Mouse (Mus musculus) midbrain, embryonic 13.5 days (tissue): ENCODE data around the gene Gm49673. TPM values are rescaled to one million over a fixed set of nuclear protein-coding genes. Genes with fewer than 3 reads are reported as not detected.
A peak's percentile ranks its signal among the peaks of the same experiment; 100 is the strongest.
"Not testable (repeated sequence)": the region's sequence is repeated elsewhere in the genome, so short reads cannot be mapped to it uniquely, and the experiment has no call there.

ENCODE experiments used
- ATAC-seq: fragments of 200-750 bp; cut with Nextera tagmentation; 2 replicates; pipeline ENCODE4 v1.8.0; 2017; ENCODE audit warnings: mild to moderate bottlenecking, moderate TSS enrichment, moderate library complexity
- H3K27ac ChIP-seq: fragments of 300-500 bp; sonication (generic); 2 replicates; pipeline ENCODE4 v1.5.1; 2015; ENCODE audit warnings: inconsistent platforms, mild to moderate bottlenecking, moderate library complexity
- H3K27me3 ChIP-seq: fragments of 300-500 bp; sonication (generic); 2 replicates; pipeline ENCODE4 v1.6.1; 2015; ENCODE audit warnings: mild to moderate bottlenecking, inconsistent platforms
- H3K36me3 ChIP-seq: fragments of 300-500 bp; sonication (generic); 2 replicates; pipeline ENCODE4 v1.6.1; 2015; ENCODE audit warnings: mild to moderate bottlenecking, inconsistent platforms
- H3K4me1 ChIP-seq: fragments of 300-500 bp; sonication (generic); replicated peaks from 2 replicates; pipeline ENCODE4 v1.6.1; 2015; ENCODE audit warnings: inconsistent platforms
- H3K4me2 ChIP-seq: fragments of 300-500 bp; sonication (generic); replicated peaks from 2 replicates; pipeline ENCODE4 v1.6.1; 2015; ENCODE audit warnings: moderate library complexity, mild to moderate bottlenecking, inconsistent platforms
- H3K4me3 ChIP-seq: fragments of 300-500 bp; sonication (generic); replicated peaks from 2 replicates; pipeline ENCODE4 v1.5.1; 2015; ENCODE audit warnings: mild to moderate bottlenecking, inconsistent platforms
- H3K9ac ChIP-seq: fragments of 300-500 bp; sonication (generic); replicated peaks from 2 replicates; pipeline ENCODE4 v1.6.1; 2015; ENCODE audit warnings: mild to moderate bottlenecking, inconsistent platforms
- H3K9me3 ChIP-seq: fragments of 300-500 bp; sonication (generic); 2 replicates; pipeline ENCODE4 v1.6.1; 2016; ENCODE audit warnings: mild to moderate bottlenecking, inconsistent platforms
- WGBS: fragments of 180-500 bp; shearing (Covaris S2); methylation state at CpG from one replicate; pipeline ENCODE4 v1.1.7; 2015; 5-methylcytosine and 5-hydroxymethylcytosine counted together
- polyA plus RNA-seq: library from polyadenylated mRNA; unstranded; fragments of >200 nt; fragmentation: Nextera tagmentation; extraction: Ambion mirVana; gene quantifications from 2 replicates; pipeline ENCODE4 v1.2.1, GENCODE M21; 2015

The Gm49673 gene
- polyA plus RNA-seq, 1 experiment from 2014 or later = 0.22 TPM

GRCm38 (mm10) chr17:8164701-8165607, 17.4 kb upstream of the Gm49673 start, which contains the start of gene Fgfr1op:
TSS of gene Fgfr1op (plus strand) at chr17:8165501.
- peak; percentile 98 for ATAC-seq
- not testable (repeated sequence) for H3K27me3 ChIP-seq, H3K36me3 ChIP-seq, H3K4me1 ChIP-seq, H3K9me3 ChIP-seq
- Histone ChIP-seq H3K4me2 (peak within 1 kb of the TSS; percentile 55), H3K4me3 (peak within 1 kb of the TSS; percentile 55), H3K9ac (peak within 1 kb of the TSS; percentile 67; the same call in 1 of the 2 replicates), H3K27ac (peak within 1 kb of the TSS; percentile 68; the same call in 1 of the 2 replicates)
- whole genome bisulfite sequencing = 1% methylated on average over 17 of the region's 55 CpGs

GRCm38 (mm10) chr17:8160969-8161368, 13.4 kb upstream of the Gm49673 start:
- 47% methylated on average over 3 of the region's 3 CpGs for WGBS
- H3K9ac ChIP-seq, H3K4me2 ChIP-seq, H3K9me3 ChIP-seq, ATAC-seq, H3K27me3 ChIP-seq, H3K27ac ChIP-seq, H3K4me1 ChIP-seq, H3K4me3 ChIP-seq, H3K36me3 ChIP-seq: not testable (repeated sequence)

GRCm38 (mm10) chr17:8158627-8159026, 11.0 kb upstream of the Gm49673 start:
- H3K27ac ChIP-seq, H3K27me3 ChIP-seq, H3K4me1 ChIP-seq, H3K36me3 ChIP-seq, H3K4me2 ChIP-seq, H3K4me3 ChIP-seq, H3K9ac ChIP-seq, ATAC-seq, H3K9me3 ChIP-seq: not testable (repeated sequence)
- WGBS = no CpG with 5 or more reads among the region's 1 CpGs

- not testable (repeated sequence) for H3K4me1 ChIP-seq, H3K27ac ChIP-seq
- no CpG with 5 or more reads among the region's 8 CpGs for WGBS
Measured at GRCm38 (mm10) chr17:8155982-8156381, 8.4 kb upstream of the Gm49673 start.

GRCm38 (mm10) chr17:8155010-8155409, 7.4 kb upstream of the Gm49673 start:
- not testable (repeated sequence) for H3K9me3 ChIP-seq, ATAC-seq, H3K27me3 ChIP-seq, H3K9ac ChIP-seq, H3K36me3 ChIP-seq, H3K4me2 ChIP-seq, H3K27ac ChIP-seq, H3K4me3 ChIP-seq, H3K4me1 ChIP-seq
- 95% methylated on average over 7 of the region's 7 CpGs for WGBS

More at GRCm38 (mm10) chr17:8155982-8156381, 8.4 kb upstream of the Gm49673 start:
- H3K4me2 ChIP-seq, H3K9me3 ChIP-seq, H3K36me3 ChIP-seq, H3K27me3 ChIP-seq, H3K9ac ChIP-seq, ATAC-seq, H3K4me3 ChIP-seq: not testable (repeated sequence)

GRCm38 (mm10) chr17:8146931-8147330, 657 bp downstream of the Gm49673 start:
- H3K4me1 ChIP-seq, H3K36me3 ChIP-seq, H3K9me3 ChIP-seq, H3K27ac ChIP-seq, H3K27me3 ChIP-seq: not testable (repeated sequence)
- Histone ChIP-seq H3K9ac (peak overlapping the region; percentile 70; the same call in 1 of the 2 replicates), H3K4me2 (peak overlapping the region; percentile 62), H3K4me3 (peak overlapping the region; percentile 50)
- peak; percentile 4; the same call in 1 of the 2 replicates for ATAC-seq
- 22% methylated on average over 5 of the region's 5 CpGs for WGBS

GRCm38 (mm10) chr17:8143802-8144673, 3.5 kb downstream of the Gm49673 start:
- H3K27me3 ChIP-seq, H3K4me2 ChIP-seq, H3K4me1 ChIP-seq, H3K36me3 ChIP-seq, H3K27ac ChIP-seq, H3K4me3 ChIP-seq, H3K9ac ChIP-seq, ATAC-seq, H3K9me3 ChIP-seq: not testable (repeated sequence)
- 56% methylated on average over 13 of the region's 14 CpGs for WGBS

GRCm38 (mm10) chr17:8140210-8140609, 7.4 kb downstream of the Gm49673 start:
- H3K9ac ChIP-seq, H3K36me3 ChIP-seq, H3K4me3 ChIP-seq, H3K4me1 ChIP-seq, H3K4me2 ChIP-seq, H3K27me3 ChIP-seq, H3K9me3 ChIP-seq, H3K27ac ChIP-seq: not testable (repeated sequence)
- 0 out of 2 replicates have a peak, but pooled peaks have one; percentile 40 for ATAC-seq
- 39% methylated on average over 3 of the region's 3 CpGs for WGBS

GRCm38 (mm10) chr17:8138116-8138515, 9.5 kb downstream of the Gm49673 start:
- H3K9me3 ChIP-seq, H3K9ac ChIP-seq, H3K4me3 ChIP-seq, H3K4me2 ChIP-seq, H3K27ac ChIP-seq, H3K4me1 ChIP-seq, H3K36me3 ChIP-seq, ATAC-seq, H3K27me3 ChIP-seq: not testable (repeated sequence)
- 98% methylated on average over 5 of the region's 5 CpGs for WGBS

- not testable (repeated sequence) for ATAC-seq, H3K36me3 ChIP-seq
Measured at GRCm38 (mm10) chr17:8130849-8131248, 16.7 kb downstream of the Gm49673 start.

GRCm38 (mm10) chr17:8129578-8129977, 18.0 kb downstream of the Gm49673 start:
- whole genome bisulfite sequencing = 87% methylated on average over 9 of the region's 9 CpGs
- not testable (repeated sequence) for H3K9ac ChIP-seq, H3K27me3 ChIP-seq, H3K27ac ChIP-seq, H3K9me3 ChIP-seq, H3K4me3 ChIP-seq, H3K36me3 ChIP-seq, ATAC-seq, H3K4me2 ChIP-seq, H3K4me1 ChIP-seq

More at GRCm38 (mm10) chr17:8130849-8131248, 16.7 kb downstream of the Gm49673 start:
- not testable (repeated sequence) for H3K9me3 ChIP-seq, H3K27ac ChIP-seq, H3K9ac ChIP-seq, H3K4me3 ChIP-seq, H3K4me2 ChIP-seq, H3K4me1 ChIP-seq, H3K27me3 ChIP-seq
- no CpG with 5 or more reads among the region's 6 CpGs for WGBS
